ENCODE assay signal across 10 mouse cellular contexts in genomic region chr17:62310059-62310458, GRCm38 (mm10).
DNase-seq lines count a peak whose midpoint lies in the region; ATAC-seq and TF ChIP-seq lines count a peak whose summit lies in the region.
"Had no signal": no experiment of that assay in that cellular context is flagged by ENCODE, and none has a peak within 500 bp of the region (broad histone marks: within the 10 kb centered on the region; RNA-seq: fewer than 3 reads in every experiment).

No protein-coding gene starts in this region.

- H3K36me3 ChIP-seq in midbrain, postnatal 0 days (ENCODE audit: insufficient read depth, low read length) = no peaks in the 10 kb centered on the region
- H3K36me3 ChIP-seq in midbrain, embryonic 10.5 days = no peaks in the 10 kb centered on the region
- no peaks in the 10 kb centered on the region for H3K36me3 ChIP-seq in stomach, postnatal 0 days (ENCODE audit: control insufficient read depth, insufficient read depth, low read length)
- H3K36me3 ChIP-seq: heart, embryonic 12.5 days; hindbrain, embryonic 15.5 days; limb, embryonic 13.5 days had no signal

- peak; percentile 9 for DNase-seq in kidney, adult 9 months
- no peak for DNase-seq in kidney, adult 18-20 months
- no peak for DNase-seq in midbrain, postnatal 0 days (ENCODE audit: low spot score)
- no peak for DNase-seq in midbrain, embryonic 10.5 days (ENCODE audit: low spot score)
- DNase-seq in NIH3T3 (ENCODE audit: low read depth) = peak; percentile 23
- no peak for DNase-seq in stomach, postnatal 0 days (ENCODE audit: low spot score)
- no peak for DNase-seq in gastrocnemius, postnatal 10 days

- WGBS in midbrain, postnatal 0 days = 53% methylated on average over 3 of the region's 3 CpGs
- WGBS in midbrain, embryonic 10.5 days = 63% methylated on average over 3 of the region's 3 CpGs
- WGBS in stomach, postnatal 0 days = 57% methylated on average over 3 of the region's 3 CpGs

- no peak overlapping the region for H3K27ac ChIP-seq in midbrain, postnatal 0 days (ENCODE audit: low read depth, low read length)
- H3K27ac ChIP-seq in midbrain, embryonic 10.5 days (replicated peaks) = no peak overlapping the region
- no peak overlapping the region for H3K27ac ChIP-seq in stomach, postnatal 0 days (replicated peaks)
- H3K27ac ChIP-seq: hindbrain, embryonic 15.5 days; limb, embryonic 13.5 days had no signal

- H3K4me3 ChIP-seq in midbrain, postnatal 0 days (ENCODE audit: low read depth, low read length) = no peak overlapping the region
- no peak overlapping the region for H3K4me3 ChIP-seq in midbrain, embryonic 10.5 days
- no peak overlapping the region for H3K4me3 ChIP-seq in stomach, postnatal 0 days (ENCODE audit: low read depth, low read length)
- H3K4me3 ChIP-seq: heart, embryonic 12.5 days; hindbrain, embryonic 15.5 days; limb, embryonic 13.5 days had no signal

- H3K9ac ChIP-seq in midbrain, postnatal 0 days (replicated peaks; ENCODE audit: low read length, poor library complexity, severe bottlenecking) = no peak overlapping the region
- H3K9ac ChIP-seq in stomach, postnatal 0 days (ENCODE audit: low read length) = no peak overlapping the region
- H3K9ac ChIP-seq: heart, embryonic 12.5 days; hindbrain, embryonic 15.5 days; limb, embryonic 13.5 days had no signal

- ATAC-seq in midbrain, postnatal 0 days (ENCODE audit: low FRiP score) = no peak
- no peak for ATAC-seq in stomach, postnatal 0 days (ENCODE audit: low FRiP score, low TSS enrichment)

- no peaks in the 10 kb centered on the region for H3K4me1 ChIP-seq in midbrain, postnatal 0 days (ENCODE audit: insufficient read depth, low read length)
- no peaks in the 10 kb centered on the region for H3K4me1 ChIP-seq in midbrain, embryonic 10.5 days
- no peaks in the 10 kb centered on the region for H3K4me1 ChIP-seq in stomach, postnatal 0 days (replicated peaks; ENCODE audit: control insufficient read depth, insufficient read depth)
- H3K4me1 ChIP-seq: heart, embryonic 12.5 days; hindbrain, embryonic 15.5 days; limb, embryonic 13.5 days had no signal

- no peaks in the 10 kb centered on the region for H3K9me3 ChIP-seq in midbrain, postnatal 0 days (ENCODE audit: low read length)
- H3K9me3 ChIP-seq in midbrain, embryonic 10.5 days (replicated peaks) = no peaks in the 10 kb centered on the region
- no peaks in the 10 kb centered on the region for H3K9me3 ChIP-seq in stomach, postnatal 0 days (ENCODE audit: control insufficient read depth, low read length)
- H3K9me3 ChIP-seq: hindbrain, embryonic 15.5 days; limb, embryonic 13.5 days had no signal

- TF ChIP-seq CTCF in midbrain, postnatal 0 days (IDR thresholded peaks at IDR 0.05) = 0 out of 2 replicates have a peak, but pooled peaks have one; percentile 15
- peak; percentile 52 for TF ChIP-seq CTCF in stomach, postnatal 0 days (IDR thresholded peaks at IDR 0.05; ENCODE audit: low read depth)

- no peak overlapping the region for H3K4me2 ChIP-seq in midbrain, postnatal 0 days (ENCODE audit: low read depth, low read length, poor library complexity, severe bottlenecking)
- H3K4me2 ChIP-seq in stomach, postnatal 0 days (replicated peaks; ENCODE audit: low read depth) = no peak overlapping the region
- H3K4me2 ChIP-seq: heart, embryonic 12.5 days; hindbrain, embryonic 15.5 days; limb, embryonic 13.5 days had no signal

- H3K27me3 ChIP-seq in midbrain, postnatal 0 days (ENCODE audit: insufficient read depth, low read length) = no peaks in the 10 kb centered on the region
- H3K27me3 ChIP-seq in midbrain, embryonic 10.5 days (ENCODE audit: low read depth, poor library complexity, severe bottlenecking) = no peaks in the 10 kb centered on the region
- H3K27me3 ChIP-seq in stomach, postnatal 0 days (ENCODE audit: control insufficient read depth, insufficient read depth, low read length) = no peaks in the 10 kb centered on the region
- H3K27me3 ChIP-seq: heart, embryonic 12.5 days; hindbrain, embryonic 15.5 days; limb, embryonic 13.5 days had no signal

- TF ChIP-seq EP300 in stomach, postnatal 0 days (optimal IDR thresholded peaks at IDR 0.05) = no peak

Comparison
In these comparisons a context has a peak if more than half of its experiments do, and no peak if none do; other contexts are left out.
1. DNase-seq: peak in kidney, adult 9 months (single experiment) and NIH3T3 (single experiment); none in kidney, adult 18-20 months (single experiment), midbrain, postnatal 0 days (single experiment), midbrain, embryonic 10.5 days (single experiment), stomach, postnatal 0 days (single experiment) and gastrocnemius, postnatal 10 days (single experiment).